ENCODE assay signal across 16 mouse cellular contexts in the genomic region with DNA sequence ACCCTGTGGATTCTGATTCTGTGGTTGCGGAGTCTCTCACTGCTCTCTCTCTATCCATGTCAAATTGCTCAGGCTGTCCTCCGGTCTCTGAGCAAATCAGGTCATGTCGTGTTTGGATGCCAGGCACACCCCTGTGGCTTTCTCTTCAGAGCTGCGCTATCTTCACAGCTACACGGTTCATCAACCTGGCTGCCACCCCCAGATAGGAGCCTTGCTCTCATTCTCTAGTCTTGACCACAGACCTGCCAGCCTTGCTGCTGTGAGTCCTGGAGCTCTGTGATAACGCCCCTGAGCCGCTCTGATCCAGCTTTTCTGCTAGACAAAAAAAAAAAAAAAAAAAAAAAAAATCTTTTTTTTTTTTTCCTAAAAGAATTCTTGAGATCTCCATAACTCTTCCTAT.
A peak's percentile ranks its signal among the peaks of the same experiment; 100 is the strongest.
DNase-seq lines count a peak whose midpoint lies in the region; ATAC-seq and TF ChIP-seq lines count a peak whose summit lies in the region.
"Had no signal": no experiment of that assay in that cellular context is flagged by ENCODE, and none has a peak within 500 bp of the region (broad histone marks: within the 10 kb centered on the region; RNA-seq: fewer than 3 reads in every experiment).

No protein-coding gene starts in this region.

- H3K27ac ChIP-seq in intestine, embryonic 14.5 days (ENCODE audit: low read depth) = no peak overlapping the region
- no peak overlapping the region for H3K27ac ChIP-seq in intestine, embryonic 16.5 days (ENCODE audit: low read length)
- no peak overlapping the region for H3K27ac ChIP-seq in liver, postnatal 0 days (ENCODE audit: low read depth)
- H3K27ac ChIP-seq in forebrain, embryonic 11.5 days (ENCODE audit: low read depth, low read length) = no peak overlapping the region
- H3K27ac ChIP-seq: left cerebral cortex, adult 2 months; limb, embryonic 15.5 days had no signal

- no peak for ATAC-seq in intestine, embryonic 14.5 days (replicated peaks; ENCODE audit: low FRiP score, low TSS enrichment, low read depth)
- ATAC-seq in intestine, embryonic 16.5 days = no peak
- ATAC-seq in liver, postnatal 0 days = peak; percentile 86
- no peak for ATAC-seq in forebrain, embryonic 11.5 days (replicated peaks; ENCODE audit: low FRiP score)

- WGBS in intestine, embryonic 14.5 days = 80% methylated on average over 7 of the region's 7 CpGs
- 75% methylated on average over 7 of the region's 7 CpGs for WGBS in intestine, embryonic 16.5 days
- 50% methylated on average over 7 of the region's 7 CpGs for WGBS in liver, postnatal 0 days (ENCODE audit: insufficient replicate concordance)
- WGBS in forebrain, embryonic 11.5 days = 63% methylated on average over 7 of the region's 7 CpGs

- peak; percentile 10 for DNase-seq in intestine, embryonic 14.5 days (ENCODE audit: low spot score)
- peak; percentile 38 for DNase-seq in brain, adult 2 months (ENCODE audit: low read depth, low spot score)
- peak; percentile 80 to 82 for DNase-seq in cerebellum, postnatal 14 days
- peak; percentile 37 for DNase-seq in liver, postnatal 0 days
- DNase-seq in forebrain, embryonic 11.5 days (ENCODE audit: low spot score) = no peak
- no peak for DNase-seq in gastrocnemius, postnatal 36 days
- DNase-seq: adrenal gland, postnatal 14 days; heart, postnatal 4 days; kidney, adult 11 months; kidney, postnatal 4 days; lung, postnatal 36 days had no signal

- no peak overlapping the region for H3K9ac ChIP-seq in intestine, embryonic 14.5 days (ENCODE audit: low read length)
- no peak overlapping the region for H3K9ac ChIP-seq in intestine, embryonic 16.5 days (ENCODE audit: low read depth, low read length)
- no peak overlapping the region for H3K9ac ChIP-seq in liver, postnatal 0 days (replicated peaks)
- no peak overlapping the region for H3K9ac ChIP-seq in forebrain, embryonic 11.5 days (ENCODE audit: low read length)
- H3K9ac ChIP-seq: limb, embryonic 15.5 days had no signal

- no peaks in the 10 kb centered on the region for H3K4me1 ChIP-seq in intestine, embryonic 14.5 days (replicated peaks; ENCODE audit: control insufficient read depth, insufficient read depth, low read length)
- no peaks in the 10 kb centered on the region for H3K4me1 ChIP-seq in intestine, embryonic 16.5 days (ENCODE audit: control insufficient read depth, insufficient read depth, low read length)
- no peaks in the 10 kb centered on the region for H3K4me1 ChIP-seq in liver, postnatal 0 days (ENCODE audit: insufficient read depth)
- 0 out of 2 replicates have a peak, but pooled peaks cover 3% of the 10 kb centered on the region for H3K4me1 ChIP-seq in forebrain, embryonic 11.5 days (replicated peaks; ENCODE audit: control insufficient read depth, insufficient read depth, low read length)
- H3K4me1 ChIP-seq: limb, embryonic 15.5 days had no signal

- no peaks in the 10 kb centered on the region for H3K27me3 ChIP-seq in intestine, embryonic 14.5 days (replicated peaks; ENCODE audit: control insufficient read depth, insufficient read depth, low read length)
- H3K27me3 ChIP-seq in intestine, embryonic 16.5 days (replicated peaks; ENCODE audit: control insufficient read depth, insufficient read depth, low read length) = no peaks in the 10 kb centered on the region
- H3K27me3 ChIP-seq in liver, postnatal 0 days (ENCODE audit: insufficient read depth, low read length) = no peaks in the 10 kb centered on the region
- H3K27me3 ChIP-seq in forebrain, embryonic 11.5 days (ENCODE audit: control insufficient read depth, insufficient read depth, low read length) = no peaks in the 10 kb centered on the region
- H3K27me3 ChIP-seq: CH12.LX; limb, embryonic 15.5 days had no signal

- no peak overlapping the region for H3K4me3 ChIP-seq in intestine, embryonic 14.5 days (ENCODE audit: low read depth, low read length)
- no peak overlapping the region for H3K4me3 ChIP-seq in intestine, embryonic 16.5 days (ENCODE audit: low read length)
- H3K4me3 ChIP-seq in liver, postnatal 0 days (ENCODE audit: low read depth, low read length) = no peak overlapping the region
- H3K4me3 ChIP-seq in forebrain, embryonic 11.5 days (ENCODE audit: low read depth, low read length) = no peak overlapping the region
- H3K4me3 ChIP-seq: left cerebral cortex, adult 2 months; limb, embryonic 15.5 days; myocyte had no signal

- no peak for TF ChIP-seq CTCF in liver, postnatal 0 days (IDR thresholded peaks at IDR 0.05; ENCODE audit: low read depth)

- peak; percentile 85 for TF ChIP-seq EP300 in liver, postnatal 0 days (IDR thresholded peaks at IDR 0.05; ENCODE audit: low read depth)

- no peak overlapping the region for H3K4me2 ChIP-seq in intestine, embryonic 14.5 days (ENCODE audit: low read length)
- no peak overlapping the region for H3K4me2 ChIP-seq in intestine, embryonic 16.5 days (ENCODE audit: low read depth, low read length)
- H3K4me2 ChIP-seq in liver, postnatal 0 days (ENCODE audit: low read depth, low read length) = no peak overlapping the region
- H3K4me2 ChIP-seq in forebrain, embryonic 11.5 days (ENCODE audit: low read depth, low read length, severe bottlenecking) = no peak overlapping the region
- H3K4me2 ChIP-seq: limb, embryonic 15.5 days had no signal

- H3K36me3 ChIP-seq in intestine, embryonic 14.5 days (ENCODE audit: control insufficient read depth, insufficient read depth, low read length) = no peaks in the 10 kb centered on the region
- no peaks in the 10 kb centered on the region for H3K36me3 ChIP-seq in intestine, embryonic 16.5 days (ENCODE audit: control insufficient read depth, insufficient read depth, low read length)
- no peaks in the 10 kb centered on the region for H3K36me3 ChIP-seq in liver, postnatal 0 days (replicated peaks; ENCODE audit: insufficient read depth, low read length)
- H3K36me3 ChIP-seq in forebrain, embryonic 11.5 days (ENCODE audit: control insufficient read depth, insufficient read depth, low read length) = no peaks in the 10 kb centered on the region
- H3K36me3 ChIP-seq: limb, embryonic 15.5 days had no signal

- intact Hi-C loops in gastrocnemius, postnatal 36 days (cut with DNase I) = no loop called here

- H3K9me3 ChIP-seq in intestine, embryonic 14.5 days (ENCODE audit: control insufficient read depth, low read length) = no peaks in the 10 kb centered on the region
- H3K9me3 ChIP-seq in intestine, embryonic 16.5 days (ENCODE audit: control insufficient read depth, low read length) = no peaks in the 10 kb centered on the region
- H3K9me3 ChIP-seq in liver, postnatal 0 days (ENCODE audit: low read length) = no peaks in the 10 kb centered on the region
- H3K9me3 ChIP-seq in forebrain, embryonic 11.5 days (ENCODE audit: control insufficient read depth, low read length) = no peaks in the 10 kb centered on the region
- H3K9me3 ChIP-seq: limb, embryonic 15.5 days had no signal

Comparison
In these comparisons a context has a peak if more than half of its experiments do, and no peak if none do; other contexts are left out.
1. DNase-seq: peak in intestine, embryonic 14.5 days (single experiment), brain, adult 2 months (single experiment), cerebellum, postnatal 14 days (2 of 2) and liver, postnatal 0 days (single experiment); none in forebrain, embryonic 11.5 days (single experiment) and gastrocnemius, postnatal 36 days (0 of 2).